Mouse (Mus musculus): ENCODE results near the gene Plxnb3. TPM values are rescaled to one million over a fixed set of nuclear protein-coding genes. Genes with fewer than 3 reads are reported as not detected.
A peak's percentile ranks its signal among the peaks of the same experiment; 100 is the strongest.
"Not testable (repeated sequence)": the region's sequence is repeated elsewhere in the genome, so short reads cannot be mapped to it uniquely, and the experiment has no call there.

Gene Plxnb3
- polyA plus RNA-seq, 1 experiment from 2014 or later: 0.46 TPM

GRCm38 (mm10) chrX:73738155-73738554, 18.7 kb upstream of the Plxnb3 start:
- 56% methylated on average over 1 of the region's 1 CpGs for WGBS
- H3K27me3 ChIP-seq (replicated peaks; ENCODE audit: control insufficient read depth, insufficient read depth, low read length): no peaks in the 10 kb centered on the region; the same call in 1 of the 2 replicates
- no peaks in the 10 kb centered on the region for H3K36me3 ChIP-seq (ENCODE audit: control insufficient read depth, insufficient read depth, low read length)
- no peak overlapping the region for H3K4me3 ChIP-seq (ENCODE audit: low read length)
- no peaks in the 10 kb centered on the region for H3K9me3 ChIP-seq (ENCODE audit: control insufficient read depth, low read length)
- no peak overlapping the region for H3K9ac ChIP-seq (ENCODE audit: low read depth, low read length)
- H3K4me1 ChIP-seq (ENCODE audit: control insufficient read depth, insufficient read depth, low read length): no peaks in the 10 kb centered on the region
- no peak overlapping the region for H3K4me2 ChIP-seq (ENCODE audit: low read depth, low read length)
- no peak overlapping the region for H3K27ac ChIP-seq (ENCODE audit: low read length)
- no peak for ATAC-seq

GRCm38 (mm10) chrX:73739151-73739550, 17.7 kb upstream of the Plxnb3 start:
- WGBS: 58% methylated on average over 5 of the region's 5 CpGs
- H3K4me3 ChIP-seq (ENCODE audit: low read length): no peak overlapping the region

DNA sequence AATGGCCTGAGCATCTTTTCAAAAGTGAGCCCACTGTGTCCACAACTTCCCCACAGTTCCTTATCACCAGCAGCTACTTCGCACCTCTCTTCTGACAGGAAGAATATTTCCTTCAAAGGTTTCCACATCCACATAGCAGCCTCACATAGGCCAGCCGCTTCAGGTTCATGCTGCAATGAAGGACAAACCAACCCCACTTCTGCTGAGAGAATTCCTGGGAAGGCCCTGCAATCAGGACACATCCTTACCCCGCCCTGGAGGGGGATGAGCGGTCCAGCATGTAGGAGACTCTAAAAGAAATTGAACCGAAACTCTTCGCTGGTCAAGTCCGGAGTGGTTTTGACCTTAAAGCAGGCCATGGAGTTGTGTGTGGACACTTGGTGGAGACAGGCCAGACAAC, 17.0 kb upstream of the Plxnb3 start:
- H3K4me1 ChIP-seq (ENCODE audit: control insufficient read depth, insufficient read depth, low read length); H3K27ac ChIP-seq (ENCODE audit: low read length); H3K4me3 ChIP-seq (ENCODE audit: low read length); H3K36me3 ChIP-seq (ENCODE audit: control insufficient read depth, insufficient read depth, low read length); H3K9ac ChIP-seq (ENCODE audit: low read depth, low read length); H3K4me2 ChIP-seq (ENCODE audit: low read depth, low read length); ATAC-seq; H3K27me3 ChIP-seq (replicated peaks; ENCODE audit: control insufficient read depth, insufficient read depth, low read length); H3K9me3 ChIP-seq (ENCODE audit: control insufficient read depth, low read length): not testable (repeated sequence)
- 96% methylated on average over 7 of the region's 7 CpGs for WGBS

More at GRCm38 (mm10) chrX:73739151-73739550, 17.7 kb upstream of the Plxnb3 start:
- Histone ChIP-seq H3K9ac (ENCODE audit: low read depth, low read length) (no peak overlapping the region), H3K36me3 (ENCODE audit: control insufficient read depth, insufficient read depth, low read length) (no peaks in the 10 kb centered on the region), H3K27me3 (replicated peaks; ENCODE audit: control insufficient read depth, insufficient read depth, low read length) (no peaks in the 10 kb centered on the region; the same call in 1 of the 2 replicates), H3K9me3 (ENCODE audit: control insufficient read depth, low read length) (no peaks in the 10 kb centered on the region), H3K27ac (ENCODE audit: low read length) (no peak overlapping the region), H3K4me1 (ENCODE audit: control insufficient read depth, insufficient read depth, low read length) (no peaks in the 10 kb centered on the region), H3K4me2 (ENCODE audit: low read depth, low read length) (no peak overlapping the region)
- no peak for ATAC-seq

- ATAC-seq: peak; percentile 85
- no peak overlapping the region for H3K27ac ChIP-seq (ENCODE audit: low read length)
- no peaks in the 10 kb centered on the region for H3K36me3 ChIP-seq (ENCODE audit: control insufficient read depth, insufficient read depth, low read length)
- WGBS: 52% methylated on average over 1 of the region's 1 CpGs
- no peaks in the 10 kb centered on the region for H3K27me3 ChIP-seq (replicated peaks; ENCODE audit: control insufficient read depth, insufficient read depth, low read length)
- no peaks in the 10 kb centered on the region for H3K9me3 ChIP-seq (ENCODE audit: control insufficient read depth, low read length)
- H3K4me1 ChIP-seq (ENCODE audit: control insufficient read depth, insufficient read depth, low read length): no peaks in the 10 kb centered on the region
- H3K9ac ChIP-seq (ENCODE audit: low read depth, low read length): no peak overlapping the region
- H3K4me2 ChIP-seq (ENCODE audit: low read depth, low read length): no peak overlapping the region
- no peak overlapping the region for H3K4me3 ChIP-seq (ENCODE audit: low read length)
These were observed 12.0 kb upstream of the Plxnb3 start for GRCm38 (mm10) chrX:73744774-73745481.

GRCm38 (mm10) chrX:73748977-73749376, 7.9 kb upstream of the Plxnb3 start:
- WGBS: 94% methylated on average over 1 of the region's 1 CpGs
- H3K36me3 ChIP-seq (ENCODE audit: control insufficient read depth, insufficient read depth, low read length): no peaks in the 10 kb centered on the region
- H3K27me3 ChIP-seq (replicated peaks; ENCODE audit: control insufficient read depth, insufficient read depth, low read length): no peaks in the 10 kb centered on the region
- H3K4me3 ChIP-seq (ENCODE audit: low read length): no peak overlapping the region
- H3K27ac ChIP-seq (ENCODE audit: low read length): no peak overlapping the region
- H3K9me3 ChIP-seq (ENCODE audit: control insufficient read depth, low read length): no peaks in the 10 kb centered on the region
- no peak overlapping the region for H3K9ac ChIP-seq (ENCODE audit: low read depth, low read length)
- H3K4me1 ChIP-seq (ENCODE audit: control insufficient read depth, insufficient read depth, low read length): no peaks in the 10 kb centered on the region
- no peak overlapping the region for H3K4me2 ChIP-seq (ENCODE audit: low read depth, low read length)
- ATAC-seq: no peak

- Histone ChIP-seq H3K4me3 (ENCODE audit: low read length) (no peak overlapping the region), H3K4me2 (ENCODE audit: low read depth, low read length) (no peak overlapping the region), H3K4me1 (ENCODE audit: control insufficient read depth, insufficient read depth, low read length) (no peaks in the 10 kb centered on the region), H3K9ac (ENCODE audit: low read depth, low read length) (no peak overlapping the region), H3K27ac (ENCODE audit: low read length) (no peak overlapping the region), H3K36me3 (ENCODE audit: control insufficient read depth, insufficient read depth, low read length) (no peaks in the 10 kb centered on the region), H3K9me3 (ENCODE audit: control insufficient read depth, low read length) (no peaks in the 10 kb centered on the region), H3K27me3 (replicated peaks; ENCODE audit: control insufficient read depth, insufficient read depth, low read length) (no peaks in the 10 kb centered on the region; the same call in 1 of the 2 replicates)
- ATAC-seq: no peak
- 84% methylated on average over 13 of the region's 13 CpGs for WGBS
These were observed 1.9 kb downstream of the Plxnb3 start for GRCm38 (mm10) chrX:73758611-73759290.

GRCm38 (mm10) chrX:73765311-73765710, 8.4 kb downstream of the Plxnb3 start:
- 81% methylated on average over 1 of the region's 1 CpGs for WGBS
- no peaks in the 10 kb centered on the region for H3K4me1 ChIP-seq (ENCODE audit: control insufficient read depth, insufficient read depth, low read length)
- H3K4me3 ChIP-seq (ENCODE audit: low read length): no peak overlapping the region
- no peak for ATAC-seq
- H3K4me2 ChIP-seq (ENCODE audit: low read depth, low read length): no peak overlapping the region
- no peak overlapping the region for H3K27ac ChIP-seq (ENCODE audit: low read length)
- no peaks in the 10 kb centered on the region for H3K27me3 ChIP-seq (replicated peaks; ENCODE audit: control insufficient read depth, insufficient read depth, low read length)
- H3K9ac ChIP-seq (ENCODE audit: low read depth, low read length): no peak overlapping the region
- H3K36me3 ChIP-seq (ENCODE audit: control insufficient read depth, insufficient read depth, low read length): no peaks in the 10 kb centered on the region
- H3K9me3 ChIP-seq (ENCODE audit: control insufficient read depth, low read length): no peaks in the 10 kb centered on the region

DNA sequence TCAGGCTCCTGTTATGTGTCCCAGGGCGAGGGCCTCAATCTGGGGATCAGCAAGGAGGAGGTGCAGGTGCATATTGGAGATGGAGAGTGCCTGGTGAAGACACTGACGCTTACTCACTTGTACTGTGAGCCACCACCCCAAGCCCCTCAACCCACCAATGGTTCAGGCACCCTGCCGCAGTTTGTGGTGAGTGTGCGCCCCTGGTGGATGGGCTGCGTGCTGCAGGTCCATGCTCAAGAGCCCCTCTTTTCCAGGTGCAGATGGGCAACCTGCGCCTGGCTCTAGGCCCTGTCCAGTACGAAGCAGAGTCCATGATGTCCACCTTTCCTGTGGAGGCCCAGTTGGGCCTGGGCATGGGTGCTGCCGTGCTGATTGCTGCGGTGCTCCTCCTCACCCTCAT, 10.4 kb downstream of the Plxnb3 start:
- Histone ChIP-seq H3K27ac (ENCODE audit: low read length) (no peak overlapping the region), H3K4me3 (ENCODE audit: low read length) (no peak overlapping the region), H3K9me3 (ENCODE audit: control insufficient read depth, low read length) (no peaks in the 10 kb centered on the region), H3K36me3 (ENCODE audit: control insufficient read depth, insufficient read depth, low read length) (no peaks in the 10 kb centered on the region), H3K9ac (ENCODE audit: low read depth, low read length) (no peak overlapping the region), H3K4me1 (ENCODE audit: control insufficient read depth, insufficient read depth, low read length) (no peaks in the 10 kb centered on the region), H3K27me3 (replicated peaks; ENCODE audit: control insufficient read depth, insufficient read depth, low read length) (no peaks in the 10 kb centered on the region), H3K4me2 (ENCODE audit: low read depth, low read length) (no peak overlapping the region)
- no peak for ATAC-seq
- 56% methylated on average over 9 of the region's 9 CpGs for WGBS

GRCm38 (mm10) chrX:73774168-73774760, 17.4 kb downstream of the Plxnb3 start, which contains the start of gene Srpk3:
Gene Srpk3, plus strand, starts transcription at chrX:73774405.
- Histone ChIP-seq H3K27me3 (replicated peaks; ENCODE audit: control insufficient read depth, insufficient read depth, low read length) (no peaks in the 10 kb centered on the region), H3K4me3 (ENCODE audit: low read length) (no peak within 1 kb of the TSS), H3K9ac (ENCODE audit: low read depth, low read length) (no peak within 1 kb of the TSS), H3K36me3 (ENCODE audit: control insufficient read depth, insufficient read depth, low read length) (no peaks in the 10 kb centered on the region), H3K9me3 (ENCODE audit: control insufficient read depth, low read length) (no peaks in the 10 kb centered on the region), H3K4me2 (ENCODE audit: low read depth, low read length) (no peak within 1 kb of the TSS), H3K4me1 (ENCODE audit: control insufficient read depth, insufficient read depth, low read length) (0 out of 2 replicates have a peak, but pooled peaks cover 7% of the 10 kb centered on the region), H3K27ac (ENCODE audit: low read length) (no peak within 1 kb of the TSS)
- WGBS: 30% methylated on average over 9 of the region's 9 CpGs
- peak; percentile 32 for ATAC-seq

Data from intestine, embryonic 16.5 days (tissue).